Comparison of ENCODE assay signal across 8 mouse cellular contexts in genomic region chr3:38882778-38883177, GRCm38 (mm10). TPM values are rescaled to one million over a fixed set of nuclear protein-coding genes. Genes with fewer than 3 reads are reported as not detected.
DNase-seq lines count a peak whose midpoint lies in the region; ATAC-seq and TF ChIP-seq lines count a peak whose summit lies in the region.

No protein-coding gene starts in this region.

- H3K9me3 ChIP-seq in midbrain, embryonic 14.5 days (ENCODE audit: control insufficient read depth, low read length): no peaks in the 10 kb centered on the region
- H3K9me3 ChIP-seq in midbrain, embryonic 15.5 days: no peaks in the 10 kb centered on the region

- H3K4me1 ChIP-seq in midbrain, embryonic 14.5 days (ENCODE audit: control insufficient read depth, insufficient read depth, low read length): peaks cover 6% of the 10 kb centered on the region; the same call in 1 of the 2 replicates
- peaks cover 12% of the 10 kb centered on the region for H3K4me1 ChIP-seq in midbrain, embryonic 15.5 days

- H3K4me3 ChIP-seq in gastrocnemius, adult 2 months: no peak overlapping the region
- H3K4me3 ChIP-seq in midbrain, embryonic 14.5 days (replicated peaks; ENCODE audit: low read depth, low read length): no peak overlapping the region
- no peak overlapping the region for H3K4me3 ChIP-seq in midbrain, embryonic 15.5 days

- TF ChIP-seq CTCF in gastrocnemius, adult 2 months (IDR thresholded peaks at IDR 0.05): peak; percentile 83

- no peaks in the 10 kb centered on the region for H3K36me3 ChIP-seq in midbrain, embryonic 14.5 days (ENCODE audit: control insufficient read depth, insufficient read depth, low read length)
- no peaks in the 10 kb centered on the region for H3K36me3 ChIP-seq in midbrain, embryonic 15.5 days (replicated peaks)

- no peak overlapping the region for H3K9ac ChIP-seq in midbrain, embryonic 14.5 days (replicated peaks; ENCODE audit: low read length)
- H3K9ac ChIP-seq in midbrain, embryonic 15.5 days: no peak overlapping the region

- no peak for DNase-seq in gastrocnemius, adult 2 months
- no peak for DNase-seq in gastrocnemius, postnatal 4 days (ENCODE audit: low spot score in 2 of 2)
- peak; percentile 92 for DNase-seq in midbrain, embryonic 14.5 days
- peak; percentile 87 for DNase-seq in embryo, embryonic 10.5 days (ENCODE audit: low spot score)
- DNase-seq in left cerebral cortex, postnatal 25 days (ENCODE audit: low spot score in 2 of 2): peak; percentile 53 to 76

- WGBS in midbrain, embryonic 14.5 days: 63% methylated on average over 6 of the region's 6 CpGs
- WGBS in midbrain, embryonic 15.5 days: 57% methylated on average over 6 of the region's 6 CpGs

- H3K27ac ChIP-seq in gastrocnemius, adult 2 months: no peak overlapping the region
- H3K27ac ChIP-seq in midbrain, embryonic 14.5 days (replicated peaks; ENCODE audit: low read depth, low read length): no peak overlapping the region
- no peak overlapping the region for H3K27ac ChIP-seq in midbrain, embryonic 15.5 days

- H3K4me2 ChIP-seq in midbrain, embryonic 14.5 days (ENCODE audit: low read length): no peak overlapping the region
- H3K4me2 ChIP-seq in midbrain, embryonic 15.5 days: no peak overlapping the region

- ATAC-seq in midbrain, embryonic 14.5 days (ENCODE audit: low FRiP score, low TSS enrichment): no peak
- ATAC-seq in midbrain, embryonic 15.5 days (replicated peaks): no peak
- no peak for ATAC-seq in erythroid progenitor cell, adult 5-6 weeks (replicated peaks; ENCODE audit: low FRiP score, poor library complexity, severe bottlenecking)
- ATAC-seq in granulocyte monocyte progenitor cell, adult 5-6 weeks (replicated peaks; ENCODE audit: poor library complexity, severe bottlenecking): no peak

- no peaks in the 10 kb centered on the region for H3K27me3 ChIP-seq in midbrain, embryonic 14.5 days (ENCODE audit: control insufficient read depth, insufficient read depth, low read length)
- H3K27me3 ChIP-seq in midbrain, embryonic 15.5 days (replicated peaks): no peaks in the 10 kb centered on the region

- intact Hi-C loops in gastrocnemius, adult 2 months (cut with DNase I): loop anchor here (1.0 to 10.0 kb wide), 3 partner anchors 822 to 1560 kb away; no protein-coding TSS in a partner anchor
- intact Hi-C loops in left cerebral cortex, postnatal 25 days (cut with DNase I): loop anchor here (5.0 kb wide), 4 partner anchors 1285 to 1865 kb away; no protein-coding TSS in a partner anchor

RNA-seq across cellular contexts. Expression of gene Fat4, which starts 4.0 kb away (rescaled TPM):
- total RNA-seq in gastrocnemius, adult 2 months (2021): 1 to 10 TPM; 2.0 to 3.6 TPM
- total RNA-seq in gastrocnemius, postnatal 4 days (2021): 10 to 100 TPM; 40.2 to 40.9 TPM
- polyA plus RNA-seq in midbrain, embryonic 14.5 days (2014; fragmentation: Nextera tagmentation; extraction: Ambion mirVana): 13.4 and 14.6 TPM in 2 replicates
- 8.2 and 9.2 TPM in 2 replicates for polyA plus RNA-seq in midbrain, embryonic 15.5 days (2015; fragmentation: Nextera tagmentation; extraction: Ambion mirVana)
- total RNA-seq in left cerebral cortex, postnatal 25 days (2021): 10 to 100 TPM; 12.8 to 13.3 TPM
- total RNA-seq in erythroid progenitor cell, adult 5-6 weeks (2015; ENCODE audit: low replicate concordance): under 0.01 TPM in 2 replicates
- total RNA-seq in erythroid progenitor cell, adult 5-6 weeks (2017; ENCODE audit: low replicate concordance): 0.13 TPM in 1 of 2 replicates, not detected in the other
- not detected in 2 replicates for total RNA-seq in granulocyte monocyte progenitor cell, adult 5-6 weeks (2014; fragmentation: Nextera tagmentation)
- not detected in 2 replicates for total RNA-seq in granulocyte monocyte progenitor cell, adult 5-6 weeks (2017)

Comparison
In these comparisons a context has a peak if more than half of its experiments do, and no peak if none do; other contexts are left out.
1. DNase-seq: peak in midbrain, embryonic 14.5 days (single experiment), embryo, embryonic 10.5 days (single experiment) and left cerebral cortex, postnatal 25 days (2 of 2); none in gastrocnemius, adult 2 months (single experiment) and gastrocnemius, postnatal 4 days (0 of 2).